Mouse (Mus musculus) myocyte (in vitro differentiated cells): ENCODE data around the gene Aebp2. TPM values are rescaled to one million over a fixed set of nuclear protein-coding genes. Genes with fewer than 3 reads are reported as not detected.

Experiments
- H3K27me3 ChIP-seq: one replicate; pipeline ENCODE4 v1.6.1; 2011; ENCODE audit not compliant: control insufficient read depth, insufficient read depth, insufficient read length
- H3K36me3 ChIP-seq: one replicate; pipeline ENCODE4 v1.6.1; 2011; ENCODE audit not compliant: control insufficient read depth, insufficient read depth
- H3K4me2 ChIP-seq: one replicate; pipeline ENCODE4 v1.6.1; 2011; ENCODE audit warnings: low read depth, control low read depth
- H3K4me3 ChIP-seq: one replicate; pipeline ENCODE4 v1.5.1; 2011; ENCODE audit warnings: mild to moderate bottlenecking, control low read depth, moderate library complexity
- H3K79me2 ChIP-seq: one replicate; pipeline ENCODE4 v1.6.1; 2011; ENCODE audit not compliant: control insufficient read depth, insufficient read depth
- H3ac ChIP-seq: one replicate; pipeline ENCODE4 v1.6.1; 2011; ENCODE audit not compliant: control insufficient read depth, insufficient read length
- CEBPB ChIP-seq: IDR thresholded peaks from 2 replicates; pipeline ENCODE4 v1.6.1; 2011; ENCODE audit warnings: mild to moderate bottlenecking, moderate library complexity; ENCODE audit not compliant: poor library complexity, insufficient read depth, severe bottlenecking
- E2F4 ChIP-seq: IDR thresholded peaks from one replicate; pipeline ENCODE4 v1.6.1; 2011; ENCODE audit warnings: mild to moderate bottlenecking, control low read depth, moderate library complexity; ENCODE audit not compliant: insufficient read depth
- MAX ChIP-seq: IDR thresholded peaks from one replicate; pipeline ENCODE4 v1.6.1; 2011; ENCODE audit warnings: low read depth, mild to moderate bottlenecking, control low read depth
- MYOD1 ChIP-seq, 3 experiments: IDR thresholded peaks; one replicate each; pipeline ENCODE4 v1.6.1; 2011; ENCODE audit warnings: control low read depth in 2 of 3, low read depth in 2 of 3, mild to moderate bottlenecking in 2 of 3, moderate library complexity in 1 of 3; ENCODE audit not compliant: insufficient read length in 2 of 3, control insufficient read depth in 1 of 3
- MYOG ChIP-seq, 3 experiments: IDR thresholded peaks; one replicate each; pipeline ENCODE4 v1.6.1; 2011; ENCODE audit warnings: control low read depth in 2 of 3, low read depth in 2 of 3, mild to moderate bottlenecking in 2 of 3; ENCODE audit not compliant: insufficient read length in 2 of 3, control insufficient read depth in 1 of 3, insufficient read depth in 1 of 3
- POLR2A ChIP-seq: IDR thresholded peaks from one replicate; pipeline ENCODE4 v1.6.1; 2011; ENCODE audit warnings: low read depth, mild to moderate bottlenecking, control low read depth, moderate library complexity; ENCODE audit not compliant: insufficient read length
- POLR2AphosphoS2 ChIP-seq: IDR thresholded peaks from one replicate; pipeline ENCODE4 v1.6.1; 2011; ENCODE audit warnings: low read depth, control low read depth; ENCODE audit not compliant: insufficient read length
- REST ChIP-seq: IDR thresholded peaks from one replicate; pipeline ENCODE4 v1.6.1; 2011; ENCODE audit warnings: mild to moderate bottlenecking, control low read depth, moderate library complexity; ENCODE audit not compliant: insufficient read depth, insufficient read length
- SRF ChIP-seq: IDR thresholded peaks from one replicate; pipeline ENCODE4 v1.6.1; 2011; ENCODE audit warnings: low read depth; ENCODE audit not compliant: control insufficient read depth, insufficient read length
- TCF12 ChIP-seq: IDR thresholded peaks from one replicate; pipeline ENCODE4 v1.6.1; 2011; ENCODE audit warnings: mild to moderate bottlenecking, control low read depth; ENCODE audit not compliant: poor library complexity, insufficient read depth, severe bottlenecking
- TCF3 ChIP-seq: IDR thresholded peaks from one replicate; pipeline ENCODE4 v1.6.1; 2011; ENCODE audit warnings: low read depth, control low read depth; ENCODE audit not compliant: insufficient read length
- USF1 ChIP-seq: IDR thresholded peaks from one replicate; pipeline ENCODE4 v1.6.1; 2011; ENCODE audit warnings: low read depth, mild to moderate bottlenecking, control low read depth, moderate library complexity
- polyA plus RNA-seq: library from polyadenylated mRNA; unstranded; fragments of >200 nt; fragmentation: generic; extraction: Trizol; gene quantifications from one replicate; pipeline ENCODE4 v1.2.1, GENCODE M21; 2012; ENCODE audit warnings: missing spikeins

Gene Aebp2
- polyA plus RNA-seq, 1 experiment, result 18.7 TPM

- Histone ChIP-seq H3K27me3 (no peaks in the 10 kb centered on the region), H3K36me3 (no peaks in the 10 kb centered on the region), H3K4me2 (no peak overlapping the region), H3ac (no peak overlapping the region), H3K4me3 (no peak overlapping the region), H3K79me2 (no peaks in the 10 kb centered on the region)
- TF ChIP-seq MAX (no peak), TCF12 (no peak), REST (no peak), E2F4 (no peak), USF1 (no peak), MYOD1 (IDR thresholded peaks at IDR 0.05; ENCODE audit: control insufficient read depth in 1 of 3, insufficient read length in 2 of 3, low read depth in 2 of 3) (no peak), POLR2AphosphoS2 (no peak), TCF3 (no peak), CEBPB (no peak), SRF (no peak), MYOG (IDR thresholded peaks at IDR 0.05; ENCODE audit: control insufficient read depth in 1 of 3, insufficient read depth in 1 of 3, insufficient read length in 2 of 3, low read depth in 2 of 3) (no peak), POLR2A (no peak)
Observed at GRCm38 (mm10) chr6:140609533-140609932, 12.9 kb upstream of the Aebp2 start.

DNA sequence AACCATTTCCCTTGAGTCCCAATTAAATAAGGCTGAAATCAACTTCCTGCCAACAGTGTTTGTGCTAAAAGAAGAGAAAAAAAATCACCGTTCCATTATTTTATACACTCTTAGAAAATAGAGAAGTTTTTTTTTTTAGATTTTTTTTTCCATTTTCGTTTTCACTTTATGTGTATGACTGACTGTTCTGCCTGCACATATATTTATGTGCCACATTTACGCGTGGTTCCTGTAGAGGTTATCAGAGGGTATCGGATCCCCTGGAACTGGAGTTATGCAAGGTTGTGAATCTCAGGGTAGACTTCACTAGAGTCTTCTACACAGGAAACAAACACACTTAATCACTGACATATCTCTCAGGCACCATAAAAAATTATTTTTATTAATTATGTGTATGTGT lies 12.3 kb upstream of the Aebp2 start:
- TF ChIP-seq MYOG (IDR thresholded peaks at IDR 0.05; ENCODE audit: control insufficient read depth in 1 of 3, insufficient read depth in 1 of 3, insufficient read length in 2 of 3, low read depth in 2 of 3) (no peak), CEBPB (no peak), POLR2AphosphoS2 (no peak), MAX (no peak), MYOD1 (IDR thresholded peaks at IDR 0.05; ENCODE audit: control insufficient read depth in 1 of 3, insufficient read length in 2 of 3, low read depth in 2 of 3) (no peak), REST (no peak), POLR2A (no peak), USF1 (no peak), E2F4 (no peak), TCF12 (no peak), TCF3 (no peak), SRF (no peak)
- H3K4me2 ChIP-seq, result no peak overlapping the region
- H3K36me3 ChIP-seq, result no peaks in the 10 kb centered on the region
- no peaks in the 10 kb centered on the region for H3K27me3 ChIP-seq
- no peak overlapping the region for H3ac ChIP-seq
- no peaks in the 10 kb centered on the region for H3K79me2 ChIP-seq
- H3K4me3 ChIP-seq, result no peak overlapping the region

- TF ChIP-seq MAX (no peak), CEBPB (no peak), POLR2A (no peak)
- Histone ChIP-seq H3ac (no peak overlapping the region), H3K4me3 (no peak overlapping the region), H3K4me2 (no peak overlapping the region), H3K36me3 (no peaks in the 10 kb centered on the region), H3K27me3 (no peaks in the 10 kb centered on the region), H3K79me2 (no peaks in the 10 kb centered on the region)
Observed at GRCm38 (mm10) chr6:140611282-140611681, 11.2 kb upstream of the Aebp2 start.

- H3K4me3 ChIP-seq, result no peak overlapping the region
- TF ChIP-seq E2F4 (no peak), TCF3 (no peak), REST (no peak), SRF (no peak)
- no peaks in the 10 kb centered on the region for H3K79me2 ChIP-seq
Observed at GRCm38 (mm10) chr6:140611893-140612473, 10.5 kb upstream of the Aebp2 start.

GRCm38 (mm10) chr6:140613822-140614221 lies 8.6 kb upstream of the Aebp2 start:
- Histone ChIP-seq H3K27me3 (no peaks in the 10 kb centered on the region), H3ac (no peak overlapping the region), H3K4me2 (no peak overlapping the region), H3K4me3 (no peak overlapping the region), H3K79me2 (no peaks in the 10 kb centered on the region), H3K36me3 (no peaks in the 10 kb centered on the region)
- TF ChIP-seq E2F4 (no peak), USF1 (no peak), TCF12 (no peak), TCF3 (no peak), SRF (no peak), POLR2A (no peak), MAX (no peak), CEBPB (no peak), POLR2AphosphoS2 (no peak)

More at GRCm38 (mm10) chr6:140611893-140612473, 10.5 kb upstream of the Aebp2 start:
- Histone ChIP-seq H3ac (no peak overlapping the region), H3K36me3 (no peaks in the 10 kb centered on the region), H3K27me3 (no peaks in the 10 kb centered on the region), H3K4me2 (no peak overlapping the region)
